Mouse (Mus musculus) left cerebral cortex, adult 8-10 months (tissue): ENCODE data around the gene Spsb2. TPM values are rescaled to one million over a fixed set of nuclear protein-coding genes. Genes with fewer than 3 reads are reported as not detected.

Experiments
- DNase-seq, 2 experiments: peaks; one replicate each; pipeline ENCODE4 v3.0.0; 2022; ENCODE audit warnings: low spot score in 2 of 2
- total RNA-seq, 4 experiments: library from RNA; stranded (reverse); gene quantifications; 2 replicates each; pipeline ENCODE4 v1.2.4; 2022

Spsb2 gene
- total RNA-seq, result 1 to 10 TPM; 4.0 to 5.8 (median 5.0) TPM

GRCm38 (mm10) chr6:124808358-124809012, at the start of gene Spsb2:
Spsb2 (plus strand) TSS chr6:124808661.
- DNase-seq, result no peak

GRCm38 (mm10) chr6:124758849-124759232, 49.6 kb upstream of the Spsb2 start:
- no peak for DNase-seq

GRCm38 (mm10) chr6:124759259-124759658, 49.2 kb upstream of the Spsb2 start:
- DNase-seq, result peak in 1 of 2 experiments; percentile 78

- no peak for DNase-seq
Observed at GRCm38 (mm10) chr6:124765951-124766350, 42.5 kb upstream of the Spsb2 start.

GRCm38 (mm10) chr6:124767536-124767919, 40.9 kb upstream of the Spsb2 start:
- DNase-seq, result no peak

GRCm38 (mm10) chr6:124767920-124768703, 40.3 kb upstream of the Spsb2 start:
- DNase-seq, result peak in 1 of 2 experiments; percentile 66

GRCm38 (mm10) chr6:124768704-124769044, 39.8 kb upstream of the Spsb2 start:
- no peak for DNase-seq

- peak; percentile 63 to 76 for DNase-seq
Observed at GRCm38 (mm10) chr6:124769101-124769765, 39.2 kb upstream of the Spsb2 start, which contains the start of gene Eno2. Eno2 (minus strand) TSS chr6:124769673.

- no peak for DNase-seq
Observed at GRCm38 (mm10) chr6:124770013-124770412, 38.4 kb upstream of the Spsb2 start.

GRCm38 (mm10) chr6:124770511-124770910, 38.0 kb upstream of the Spsb2 start:
- no peak for DNase-seq

- no peak for DNase-seq
Observed at GRCm38 (mm10) chr6:124779222-124779983, 29.1 kb upstream of the Spsb2 start, which contains the start of gene Lrrc23. Lrrc23 (minus strand) TSS chr6:124779727.

- DNase-seq, result no peak
Observed at GRCm38 (mm10) chr6:124779984-124780416, 28.5 kb upstream of the Spsb2 start.

- no peak for DNase-seq
Observed at GRCm38 (mm10) chr6:124780917-124781316, 27.5 kb upstream of the Spsb2 start.

GRCm38 (mm10) chr6:124782436-124782835, 26.0 kb upstream of the Spsb2 start:
- no peak for DNase-seq

- DNase-seq, result no peak
Observed at GRCm38 (mm10) chr6:124786756-124787420, 21.6 kb upstream of the Spsb2 start.

GRCm38 (mm10) chr6:124787722-124788121, 20.7 kb upstream of the Spsb2 start:
- no peak for DNase-seq

GRCm38 (mm10) chr6:124789519-124789918, 18.9 kb upstream of the Spsb2 start:
- no peak for DNase-seq

GRCm38 (mm10) chr6:124790121-124790520, 18.3 kb upstream of the Spsb2 start:
- DNase-seq, result no peak

- DNase-seq, result no peak
Observed at GRCm38 (mm10) chr6:124791911-124792310, 16.6 kb upstream of the Spsb2 start.

- no peak for DNase-seq
Observed at GRCm38 (mm10) chr6:124795781-124796180, 12.7 kb upstream of the Spsb2 start.

GRCm38 (mm10) chr6:124796200-124796599, 12.3 kb upstream of the Spsb2 start:
- DNase-seq, result no peak
